Mouse (Mus musculus): Measurements from ENCODE around the gene Rnasel. TPM values are rescaled to one million over a fixed set of nuclear protein-coding genes. Genes with fewer than 3 reads are reported as not detected.
"Not testable (repeated sequence)": the region's sequence is repeated elsewhere in the genome, so short reads cannot be mapped to it uniquely, and the experiment has no call there.

The Rnasel gene
- polyA plus RNA-seq, 1 experiment from 2014 or later: 24.5 TPM

GRCm38 (mm10) chr1:153748549-153748948 is 677 bp upstream of the Rnasel start:
- Histone ChIP-seq H3K27ac (replicated peaks) (peak overlapping the region; percentile 92), H3K36me3 (replicated peaks) (peaks cover 2% of the 10 kb centered on the region), H3K9me3 (replicated peaks) (no peaks in the 10 kb centered on the region), H3K4me1 (replicated peaks) (peaks cover 56% of the 10 kb centered on the region), H3K9ac (no peak overlapping the region), H3K4me2 (peak overlapping the region; percentile 78), H3K27me3 (peaks cover 6% of the 10 kb centered on the region; the same call in 1 of the 2 replicates), H3K4me3 (replicated peaks) (peak overlapping the region; percentile 66)
- 0% methylated on average over 1 of the region's 1 CpGs for WGBS (ENCODE audit: insufficient replicate concordance)
- ATAC-seq (ENCODE audit: insufficient read depth): peak; percentile 8; the same call in 1 of the 2 replicates

- peak overlapping the region; percentile 63 for H3K9ac ChIP-seq
- peak overlapping the region; percentile 92 for H3K27ac ChIP-seq (replicated peaks)
- peaks cover 69% of the 10 kb centered on the region for H3K4me1 ChIP-seq (replicated peaks)
- peak overlapping the region; percentile 78 for H3K4me2 ChIP-seq
- H3K36me3 ChIP-seq (replicated peaks): peaks cover 17% of the 10 kb centered on the region
- no peaks in the 10 kb centered on the region for H3K9me3 ChIP-seq (replicated peaks)
- peak; percentile 75 for ATAC-seq (ENCODE audit: insufficient read depth)
- 18% methylated on average over 6 of the region's 6 CpGs for WGBS (ENCODE audit: insufficient replicate concordance)
- no peaks in the 10 kb centered on the region for H3K27me3 ChIP-seq
- H3K4me3 ChIP-seq (replicated peaks): peak overlapping the region; percentile 66
Observed at GRCm38 (mm10) chr1:153750054-153750453, 828 bp downstream of the Rnasel start.

- peak overlapping the region; percentile 78 for H3K4me2 ChIP-seq
- ATAC-seq (ENCODE audit: insufficient read depth): peak; percentile 37
Observed at GRCm38 (mm10) chr1:153751763-153752301, 2.6 kb downstream of the Rnasel start.

GRCm38 (mm10) chr1:153752521-153752920 is 3.3 kb downstream of the Rnasel start:
- peak overlapping the region; percentile 66 for H3K4me3 ChIP-seq (replicated peaks)
- H3K4me2 ChIP-seq: peak overlapping the region; percentile 78
- H3K9ac ChIP-seq: peak overlapping the region; percentile 63
- peaks cover 32% of the 10 kb centered on the region for H3K36me3 ChIP-seq (replicated peaks)
- ATAC-seq (ENCODE audit: insufficient read depth): no peak
- H3K9me3 ChIP-seq (replicated peaks): no peaks in the 10 kb centered on the region
- H3K4me1 ChIP-seq (replicated peaks): peaks cover 73% of the 10 kb centered on the region
- 37% methylated on average over 6 of the region's 6 CpGs for WGBS (ENCODE audit: insufficient replicate concordance)
- peak overlapping the region; percentile 89 for H3K27ac ChIP-seq (replicated peaks)
- no peaks in the 10 kb centered on the region for H3K27me3 ChIP-seq

More at GRCm38 (mm10) chr1:153751763-153752301, 2.6 kb downstream of the Rnasel start:
- Histone ChIP-seq H3K36me3 (replicated peaks) (peaks cover 32% of the 10 kb centered on the region), H3K9ac (peak overlapping the region; percentile 63), H3K4me3 (replicated peaks) (peak overlapping the region; percentile 66), H3K4me1 (replicated peaks) (peaks cover 78% of the 10 kb centered on the region), H3K27ac (replicated peaks) (peak overlapping the region; percentile 89), H3K9me3 (replicated peaks) (no peaks in the 10 kb centered on the region), H3K27me3 (no peaks in the 10 kb centered on the region)
- WGBS (ENCODE audit: insufficient replicate concordance): 4% methylated on average over 13 of the region's 13 CpGs

- ATAC-seq (ENCODE audit: insufficient read depth): no peak
- Histone ChIP-seq H3K36me3 (replicated peaks) (peaks cover 44% of the 10 kb centered on the region), H3K27me3 (no peaks in the 10 kb centered on the region), H3K9ac (no peak overlapping the region), H3K4me3 (replicated peaks) (no peak overlapping the region), H3K4me2 (peak overlapping the region; percentile 0), H3K27ac (replicated peaks) (no peak overlapping the region), H3K4me1 (replicated peaks) (peaks cover 59% of the 10 kb centered on the region), H3K9me3 (replicated peaks) (no peaks in the 10 kb centered on the region)
- 75% methylated on average over 25 of the region's 25 CpGs for whole genome bisulfite sequencing (ENCODE audit: insufficient replicate concordance)
Observed at GRCm38 (mm10) chr1:153753725-153754464, 4.7 kb downstream of the Rnasel start.

- 81% methylated on average over 11 of the region's 11 CpGs for WGBS (ENCODE audit: insufficient replicate concordance)
- Histone ChIP-seq H3K36me3 (replicated peaks) (peaks cover 31% of the 10 kb centered on the region), H3K9ac (no peak overlapping the region), H3K27ac (replicated peaks) (no peak overlapping the region), H3K4me1 (replicated peaks) (no peaks in the 10 kb centered on the region), H3K27me3 (no peaks in the 10 kb centered on the region), H3K4me2 (no peak overlapping the region), H3K9me3 (replicated peaks) (no peaks in the 10 kb centered on the region), H3K4me3 (replicated peaks) (no peak overlapping the region)
- ATAC-seq (ENCODE audit: insufficient read depth): no peak
Observed at GRCm38 (mm10) chr1:153764136-153764535, 14.9 kb downstream of the Rnasel start.

- no peaks in the 10 kb centered on the region for H3K9me3 ChIP-seq (replicated peaks)
- H3K4me2 ChIP-seq: no peak overlapping the region
- H3K4me1 ChIP-seq (replicated peaks): no peaks in the 10 kb centered on the region
- H3K27ac ChIP-seq (replicated peaks): no peak overlapping the region
- peaks cover 9% of the 10 kb centered on the region for H3K36me3 ChIP-seq (replicated peaks)
- WGBS (ENCODE audit: insufficient replicate concordance): 58% methylated on average over 8 of the region's 8 CpGs
- no peaks in the 10 kb centered on the region for H3K27me3 ChIP-seq
- no peak overlapping the region for H3K9ac ChIP-seq
- no peak for ATAC-seq (ENCODE audit: insufficient read depth)
- no peak overlapping the region for H3K4me3 ChIP-seq (replicated peaks)
Observed at GRCm38 (mm10) chr1:153766298-153766697, 17.1 kb downstream of the Rnasel start.

GRCm38 (mm10) chr1:153767281-153767680 is 18.1 kb downstream of the Rnasel start:
- Histone ChIP-seq H3K4me3 (replicated peaks) (no peak overlapping the region), H3K4me2 (no peak overlapping the region), H3K36me3 (replicated peaks) (peaks cover under 1% of the 10 kb centered on the region), H3K9ac (no peak overlapping the region), H3K4me1 (replicated peaks) (no peaks in the 10 kb centered on the region), H3K27me3 (no peaks in the 10 kb centered on the region), H3K9me3 (replicated peaks) (no peaks in the 10 kb centered on the region), H3K27ac (replicated peaks) (no peak overlapping the region)
- 60% methylated on average over 1 of the region's 1 CpGs for WGBS (ENCODE audit: insufficient replicate concordance)
- no peak for ATAC-seq (ENCODE audit: insufficient read depth)

- Histone ChIP-seq H3K27ac (replicated peaks) (no peak overlapping the region), H3K4me3 (replicated peaks) (no peak overlapping the region), H3K9ac (no peak overlapping the region), H3K4me1 (replicated peaks) (no peaks in the 10 kb centered on the region), H3K4me2 (no peak overlapping the region), H3K9me3 (replicated peaks) (no peaks in the 10 kb centered on the region), H3K27me3 (no peaks in the 10 kb centered on the region), H3K36me3 (replicated peaks) (no peaks in the 10 kb centered on the region)
- ATAC-seq (ENCODE audit: insufficient read depth): no peak
- WGBS (ENCODE audit: insufficient replicate concordance): 24% methylated on average over 5 of the region's 5 CpGs
Observed at GRCm38 (mm10) chr1:153768465-153768864, 19.2 kb downstream of the Rnasel start.

GRCm38 (mm10) chr1:153769571-153769970 is 20.3 kb downstream of the Rnasel start:
- not testable (repeated sequence) for H3K4me2 ChIP-seq; H3K36me3 ChIP-seq (replicated peaks); H3K27ac ChIP-seq (replicated peaks); H3K4me1 ChIP-seq (replicated peaks); H3K9ac ChIP-seq; H3K4me3 ChIP-seq (replicated peaks); ATAC-seq (ENCODE audit: insufficient read depth); H3K9me3 ChIP-seq (replicated peaks); H3K27me3 ChIP-seq
- 50% methylated on average over 6 of the region's 6 CpGs for WGBS (ENCODE audit: insufficient replicate concordance)

GRCm38 (mm10) chr1:153769998-153770775 is 21.0 kb downstream of the Rnasel start:
- Histone ChIP-seq H3K27ac (replicated peaks) (0 out of 2 replicates have a peak overlapping the region, but pooled peaks have one; percentile 25), H3K27me3 (no peaks in the 10 kb centered on the region), H3K4me3 (replicated peaks) (no peak overlapping the region), H3K9me3 (replicated peaks) (no peaks in the 10 kb centered on the region), H3K9ac (no peak overlapping the region), H3K36me3 (replicated peaks) (no peaks in the 10 kb centered on the region), H3K4me1 (replicated peaks) (no peaks in the 10 kb centered on the region), H3K4me2 (no peak overlapping the region)
- 60% methylated on average over 10 of the region's 10 CpGs for WGBS (ENCODE audit: insufficient replicate concordance)
- peak; percentile 56 for ATAC-seq (ENCODE audit: insufficient read depth)
